Mouse (Mus musculus) layer of hippocampus, adult 11-12 months (tissue): ENCODE results near the gene Hpcal1.

Experiments used
- DNase-seq: peaks from one replicate; pipeline ENCODE4 v3.0.0; 2022; ENCODE audit warnings: low spot score

The Hpcal1 gene

GRCm38 (mm10) chr12:17715720-17716478 is 25.2 kb downstream of the Hpcal1 start:
- no peak for DNase-seq

DNA sequence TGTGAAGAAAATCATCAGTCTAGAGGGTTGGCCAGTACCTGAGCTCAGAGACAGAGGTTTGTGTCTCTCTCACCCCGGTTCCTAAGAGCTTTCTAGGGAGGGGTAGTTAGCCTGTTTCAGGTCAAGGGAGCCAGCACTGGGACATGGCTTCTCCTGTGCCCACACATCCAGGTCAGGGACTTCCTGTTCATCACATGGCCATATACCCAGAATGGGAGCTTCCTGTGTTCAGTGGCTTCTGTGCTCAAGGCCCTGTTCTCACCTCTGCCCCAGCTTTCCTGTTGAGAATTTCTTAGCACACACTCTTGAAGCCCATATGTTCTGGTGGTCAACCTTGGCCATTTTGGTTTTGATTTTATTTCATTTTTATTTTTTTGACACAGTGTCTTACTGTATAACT is 26.6 kb downstream of the Hpcal1 start:
- no peak for DNase-seq

DNA sequence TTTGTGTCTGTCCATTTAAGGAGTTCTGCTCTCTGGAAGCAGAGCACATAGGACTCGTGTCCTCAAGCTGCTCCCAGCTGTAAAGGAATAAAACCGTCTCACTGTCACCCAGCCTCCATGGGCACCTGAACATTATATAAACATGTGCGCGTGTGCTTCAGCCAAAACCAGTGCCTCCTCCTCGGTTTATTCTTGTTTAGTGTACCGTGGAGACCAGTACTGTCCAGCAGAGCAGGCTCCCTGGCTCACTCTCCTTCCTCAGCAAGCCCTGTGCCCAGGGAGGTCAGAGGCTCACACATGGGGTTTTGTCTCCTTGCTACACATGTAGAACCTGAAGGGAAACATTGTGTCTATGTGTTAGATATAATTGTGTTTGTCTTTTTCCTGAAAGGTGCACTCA is 27.5 kb downstream of the Hpcal1 start:
- DNase-seq: no peak

GRCm38 (mm10) chr12:17721058-17721457 is 30.4 kb downstream of the Hpcal1 start:
- DNase-seq: peak; percentile 61

- DNase-seq: no peak
Measured at GRCm38 (mm10) chr12:17722452-17723181, 32.0 kb downstream of the Hpcal1 start.

DNA sequence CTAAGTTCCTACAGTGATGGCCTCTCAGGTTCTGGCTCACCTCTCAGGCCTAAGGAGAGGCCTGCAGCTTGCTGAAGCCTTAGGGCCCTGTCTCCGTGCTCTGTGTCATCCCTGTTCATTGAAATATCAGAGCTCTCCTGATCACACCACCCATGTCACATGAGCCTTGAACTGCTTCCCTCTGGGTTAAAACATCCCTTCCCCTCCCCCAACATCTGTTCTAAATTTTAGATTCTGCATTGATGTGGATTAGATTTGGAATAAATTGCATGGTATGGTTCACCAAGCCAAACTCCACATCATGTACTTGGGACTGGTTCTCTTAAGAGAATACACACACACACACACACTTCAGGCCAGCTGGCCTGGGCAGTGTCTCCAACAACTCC is 32.5 kb downstream of the Hpcal1 start:
- DNase-seq: no peak

DNA sequence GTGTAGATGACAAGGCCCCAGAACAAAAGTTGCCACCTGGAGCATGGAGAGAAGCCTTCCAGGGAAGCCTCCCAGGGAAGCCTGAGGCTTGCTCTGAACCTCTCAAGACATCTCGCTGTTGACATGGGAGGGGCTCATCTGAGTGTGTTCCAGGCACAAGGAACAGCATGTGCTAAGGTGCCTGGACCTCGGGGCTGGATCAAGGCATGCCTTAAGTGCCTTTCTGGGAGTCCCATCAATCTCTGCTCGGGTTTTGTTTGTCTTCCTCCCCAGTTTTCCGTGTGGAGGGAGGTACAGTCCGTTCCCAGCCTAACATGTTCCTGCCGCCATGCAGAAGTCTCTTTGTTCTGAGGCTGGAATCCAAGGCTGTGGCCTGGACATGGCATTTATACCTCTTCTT is 33.3 kb downstream of the Hpcal1 start:
- DNase-seq: no peak

DNA sequence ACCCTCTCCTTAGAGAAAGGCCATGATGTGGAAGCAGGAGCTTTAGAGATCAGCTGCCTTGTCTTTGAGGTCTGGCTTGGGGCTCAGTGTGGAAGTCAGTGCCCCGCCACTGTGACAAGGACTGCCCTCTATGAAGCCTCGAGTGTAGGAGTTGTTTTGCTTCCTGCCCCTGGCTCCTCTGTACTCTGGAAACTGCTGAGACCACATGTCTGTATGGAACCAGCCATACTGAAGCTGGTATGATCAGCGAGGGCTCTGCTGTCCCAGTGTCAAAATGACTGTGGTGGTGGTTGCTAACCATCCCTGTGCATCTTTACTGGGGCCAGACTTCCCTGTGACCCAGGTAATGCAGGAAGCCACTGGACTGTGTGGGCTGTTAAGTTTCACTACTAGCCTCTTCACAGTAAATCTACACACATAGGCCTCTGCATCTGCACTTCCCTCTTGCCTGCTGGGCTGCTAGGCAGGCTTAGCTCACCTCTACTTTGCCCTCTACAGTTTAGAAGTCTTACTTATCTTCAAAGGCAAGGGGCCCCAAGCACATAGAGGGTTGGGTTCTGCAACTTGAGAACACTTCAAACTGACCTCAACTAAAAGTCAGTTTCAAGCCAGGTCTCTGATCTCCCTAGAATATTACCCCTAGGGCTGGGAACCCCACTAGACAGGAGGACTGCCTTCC is 33.9 kb downstream of the Hpcal1 start:
- no peak for DNase-seq

DNA sequence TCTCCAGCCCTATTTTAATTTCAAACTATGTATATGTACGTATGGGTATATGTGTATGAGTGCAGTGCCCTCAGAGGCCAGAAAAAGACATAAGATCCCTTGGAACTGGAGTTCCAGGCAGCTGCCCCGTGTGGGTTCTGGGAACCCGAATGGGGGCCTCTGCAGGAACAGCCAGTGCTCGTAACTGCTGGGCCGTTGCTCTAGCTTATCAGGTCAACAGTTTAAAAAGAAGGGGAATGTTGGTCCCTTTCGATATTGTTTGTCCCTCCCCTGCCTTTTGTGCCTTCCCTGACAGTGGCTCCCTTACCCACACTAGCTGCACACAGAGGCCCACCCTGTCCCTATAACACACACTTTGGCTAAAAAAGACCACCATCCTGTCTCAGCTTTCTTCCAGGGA is 34.9 kb downstream of the Hpcal1 start:
- DNase-seq: no peak

DNA sequence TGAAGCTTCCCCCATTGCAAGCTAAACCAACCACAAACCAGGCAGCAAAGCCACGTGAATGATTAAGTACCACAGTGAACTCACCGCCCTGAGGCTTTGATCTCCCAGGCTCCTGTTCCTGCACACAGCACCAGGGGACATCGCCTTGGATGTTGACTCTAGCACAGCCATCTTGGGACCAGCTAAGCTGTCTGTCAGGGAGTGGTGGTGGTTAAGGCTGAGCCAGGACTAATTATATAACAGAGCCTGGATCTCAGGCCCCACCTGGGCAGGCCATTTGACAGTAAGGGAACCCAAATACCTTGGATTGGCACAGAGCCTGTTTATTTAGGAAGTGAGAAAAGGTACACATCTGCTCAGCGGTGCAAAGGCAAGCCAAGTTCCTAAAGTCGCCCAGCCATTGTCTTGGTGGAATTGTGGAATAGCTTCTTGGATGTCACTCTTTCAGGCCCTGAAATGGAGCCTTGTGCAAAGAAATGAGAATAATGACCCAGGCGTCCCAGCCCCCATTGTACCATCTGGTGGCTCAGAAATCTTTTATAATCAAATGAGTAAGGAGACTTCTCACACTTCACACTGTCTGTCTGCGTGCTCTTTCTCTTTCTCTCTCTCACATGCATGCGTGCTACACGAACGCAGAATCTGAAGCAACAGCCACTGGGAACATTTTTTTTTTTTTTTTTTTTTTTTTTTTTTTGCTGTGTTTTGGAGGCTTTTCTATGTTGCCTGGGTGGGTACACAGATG is 36.1 kb downstream of the Hpcal1 start:
- no peak for DNase-seq

- DNase-seq: no peak
Measured at GRCm38 (mm10) chr12:17727676-17728339, 37.2 kb downstream of the Hpcal1 start.

- DNase-seq: peak; percentile 39
Measured at GRCm38 (mm10) chr12:17729211-17729900, 38.7 kb downstream of the Hpcal1 start.

GRCm38 (mm10) chr12:17732006-17732405 is 41.4 kb downstream of the Hpcal1 start:
- DNase-seq: no peak

- no peak for DNase-seq
Measured at GRCm38 (mm10) chr12:17732546-17732945, 41.9 kb downstream of the Hpcal1 start.

GRCm38 (mm10) chr12:17733114-17733904 is 42.7 kb downstream of the Hpcal1 start:
- no peak for DNase-seq

- no peak for DNase-seq
Measured at GRCm38 (mm10) chr12:17736396-17736795, 45.7 kb downstream of the Hpcal1 start.

DNA sequence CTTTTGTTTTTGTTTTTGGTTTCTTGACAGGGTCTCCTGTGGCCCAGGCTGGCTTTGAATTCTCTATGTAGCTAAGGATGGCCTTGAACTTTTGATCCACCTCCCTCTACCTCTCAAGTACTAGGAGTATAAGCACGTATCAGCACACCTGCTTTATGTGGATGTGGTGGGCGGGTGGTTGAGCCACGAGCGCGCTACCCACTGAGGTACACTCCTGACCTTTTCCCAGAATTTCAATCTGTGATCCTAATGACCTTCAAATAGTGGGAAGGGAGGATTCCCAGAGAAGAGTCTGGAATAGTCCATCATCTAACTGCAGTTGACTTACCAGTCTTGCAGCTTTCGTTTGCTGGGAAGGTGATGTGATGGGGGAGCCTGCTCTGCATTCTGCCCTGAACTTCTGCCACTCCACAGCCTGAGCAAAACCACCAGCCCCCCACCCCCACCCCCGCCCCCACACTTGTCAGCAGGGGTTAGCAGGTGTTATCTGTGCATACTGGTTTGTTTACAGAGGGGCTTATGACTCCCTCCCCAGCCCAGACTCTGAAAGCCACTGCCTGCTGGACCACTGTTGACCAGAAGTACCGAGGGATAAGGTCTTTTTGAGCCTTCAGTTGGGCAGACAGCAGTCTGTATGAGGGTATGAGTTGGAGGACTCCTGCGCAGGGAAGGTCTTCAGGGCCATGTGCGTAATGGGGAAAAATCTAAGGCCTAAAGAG is 46.4 kb downstream of the Hpcal1 start:
- no peak for DNase-seq

DNA sequence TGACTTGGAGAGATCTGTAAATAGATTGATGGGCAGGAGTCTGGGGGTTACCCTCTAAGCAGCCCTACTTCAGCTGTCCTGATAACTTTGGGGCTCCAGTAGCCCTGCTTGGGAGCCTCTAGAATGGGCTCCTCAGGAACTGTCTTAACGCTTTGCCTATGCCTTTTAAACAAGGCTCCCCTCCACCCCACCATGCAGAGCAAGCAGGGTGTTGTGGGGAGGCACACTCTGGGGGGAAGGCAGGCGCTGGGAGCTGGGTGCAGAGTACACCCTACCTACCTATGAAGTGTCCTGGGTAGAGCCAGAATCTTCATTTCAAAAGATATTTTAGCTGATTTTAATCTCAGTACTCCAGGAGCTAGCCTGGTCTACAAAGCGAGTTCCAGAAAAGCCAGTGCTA is 47.2 kb downstream of the Hpcal1 start:
- DNase-seq: no peak

GRCm38 (mm10) chr12:17738473-17738872 is 47.8 kb downstream of the Hpcal1 start:
- DNase-seq: no peak

DNA sequence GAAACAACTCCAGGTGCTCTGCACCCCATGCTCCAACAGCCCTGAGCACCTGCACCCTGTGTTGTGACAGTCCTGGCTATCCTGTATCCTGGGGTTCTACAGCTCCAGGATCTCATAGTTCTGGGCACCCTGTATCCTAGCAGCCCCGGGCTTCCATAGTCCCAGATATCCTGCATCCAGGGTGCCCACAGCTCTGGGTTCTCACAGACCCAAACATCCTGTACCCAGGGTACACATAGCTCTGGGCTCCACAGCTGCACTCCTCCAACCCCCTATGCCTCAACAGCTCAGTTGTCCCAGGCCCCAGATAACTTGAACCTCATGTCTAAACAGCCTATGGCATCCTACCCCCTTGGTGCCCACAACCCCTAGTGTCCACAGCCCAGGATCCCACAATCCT is 49.6 kb downstream of the Hpcal1 start:
- no peak for DNase-seq
